Mouse (Mus musculus) CH12.LX (cell line): ENCODE data around the gene Gm20388. TPM values are rescaled to one million over a fixed set of nuclear protein-coding genes. Genes with fewer than 3 reads are reported as not detected.

ENCODE experiments used
- DNase-seq: peaks from one replicate; pipeline ENCODE4 v3.0.0-alpha.2; 2013; ENCODE audit errors: extremely low read depth
- H3K27ac ChIP-seq: 2 replicates; pipeline ENCODE4 v1.5.1; 2012; ENCODE audit warnings: low read depth, mild to moderate bottlenecking, control low read depth, moderate library complexity; ENCODE audit not compliant: insufficient read depth
- H3K27me3 ChIP-seq: replicated peaks from 2 replicates; pipeline ENCODE3; 2012; ENCODE audit warnings: inconsistent platforms
- H3K36me3 ChIP-seq, 2 experiments: replicated peaks in 1 of 2; 2 replicates each; pipeline versions ENCODE3 to v1.6.1; 2012; ENCODE audit warnings: inconsistent platforms in 1 of 2, low read length in 1 of 2, mild to moderate bottlenecking in 1 of 2, mixed read lengths in 1 of 2, moderate library complexity in 1 of 2; ENCODE audit not compliant: control insufficient read depth in 1 of 2, insufficient read depth in 1 of 2
- H3K4me1 ChIP-seq, 2 experiments: 2 replicates each; pipeline ENCODE4 v1.6.1; 2012; ENCODE audit warnings: inconsistent platforms in 1 of 2, moderate library complexity in 1 of 2; ENCODE audit not compliant: insufficient read depth in 2 of 2, control insufficient read depth in 1 of 2
- H3K4me2 ChIP-seq: 2 replicates; pipeline ENCODE4 v1.6.1; 2012; ENCODE audit warnings: low read depth, mild to moderate bottlenecking, control low read depth; ENCODE audit not compliant: poor library complexity, insufficient read depth, severe bottlenecking
- H3K4me3 ChIP-seq, 3 experiments: fragments of 150-350 bp in 1 of 3; sonication (generic) in 1 of 3; replicated peaks in 1 of 3; 2 replicates each; pipeline versions ENCODE3 to v1.5.1; 2011 to 2012; ENCODE audit warnings: low read depth in 2 of 3, low read length in 2 of 3, mild to moderate bottlenecking in 2 of 3, moderate library complexity in 2 of 3, control low read depth in 1 of 3, improper control_type of control experiment in 1 of 3, inconsistent platforms in 1 of 3, mixed read lengths in 1 of 3; ENCODE audit not compliant: poor library complexity in 1 of 3
- H3K79me2 ChIP-seq: replicated peaks from 2 replicates; pipeline ENCODE4 v1.6.1; 2012; ENCODE audit warnings: mild to moderate bottlenecking, moderate library complexity; ENCODE audit not compliant: control insufficient read depth, poor library complexity, insufficient read depth, severe bottlenecking; ENCODE audit errors: extremely low read depth
- H3K9ac ChIP-seq: 2 replicates; pipeline ENCODE4 v1.6.1; 2012; ENCODE audit warnings: low read depth, mild to moderate bottlenecking, control low read depth, moderate library complexity; ENCODE audit not compliant: insufficient read depth
- H3K9me3 ChIP-seq: replicated peaks from 2 replicates; pipeline ENCODE3; 2012; ENCODE audit warnings: low read length, inconsistent platforms, mixed read lengths
- BHLHE40 ChIP-seq: IDR thresholded peaks from 2 replicates; pipeline ENCODE4 v1.6.1; 2011; ENCODE audit warnings: mild to moderate bottlenecking, low read depth, low read length, improper control_type of control experiment
- CHD1 ChIP-seq: IDR thresholded peaks from 2 replicates; pipeline ENCODE4 v1.6.1; 2012; ENCODE audit warnings: low read depth, low read length, improper control_type of control experiment, inconsistent platforms
- CHD2 ChIP-seq: IDR thresholded peaks from 2 replicates; pipeline ENCODE4 v1.6.1; 2011; ENCODE audit warnings: low read length, improper control_type of control experiment
- CTCF ChIP-seq, 2 experiments: IDR thresholded peaks in 1 of 2; conservative IDR thresholded peaks in 1 of 2; 2 replicates each; pipeline ENCODE4 v1.5.1; 2011 to 2012; ENCODE audit warnings: low read depth in 2 of 2, low read length in 2 of 2, improper control_type of control experiment in 1 of 2, inconsistent platforms in 1 of 2, mild to moderate bottlenecking in 1 of 2, moderate library complexity in 1 of 2
- ELF1 ChIP-seq: IDR thresholded peaks from 2 replicates; pipeline ENCODE4 v1.6.1; 2014; ENCODE audit warnings: low read depth, mild to moderate bottlenecking, inconsistent platforms, low read length, improper control_type of control experiment
- EP300 ChIP-seq: IDR thresholded peaks from 2 replicates; pipeline ENCODE4 v1.6.1; 2011; ENCODE audit warnings: low read length, improper control_type of control experiment
- ETS1 ChIP-seq: conservative IDR thresholded peaks from 2 replicates; pipeline ENCODE4 v1.6.1; 2012; ENCODE audit warnings: low read depth, mild to moderate bottlenecking, inconsistent platforms, low read length, improper control_type of control experiment, moderate library complexity
- GABPA ChIP-seq: IDR thresholded peaks from 2 replicates; pipeline ENCODE4 v1.6.1; 2012; ENCODE audit warnings: low read depth, low read length, improper control_type of control experiment, inconsistent platforms; ENCODE audit not compliant: insufficient replicate concordance
- HCFC1 ChIP-seq: IDR thresholded peaks from 2 replicates; pipeline ENCODE4 v1.6.1; 2012; ENCODE audit warnings: low read depth, mild to moderate bottlenecking, inconsistent platforms, low read length, improper control_type of control experiment
- IRF4 ChIP-seq: IDR thresholded peaks from 2 replicates; pipeline ENCODE4 v1.6.1; 2014; ENCODE audit warnings: low read depth, mild to moderate bottlenecking, inconsistent platforms, low read length, improper control_type of control experiment
- JUN ChIP-seq: IDR thresholded peaks from 2 replicates; pipeline ENCODE4 v1.6.1; 2011; ENCODE audit warnings: low read depth, mild to moderate bottlenecking, low read length, improper control_type of control experiment, moderate library complexity; ENCODE audit not compliant: insufficient read depth
- JUND ChIP-seq: conservative IDR thresholded peaks from 2 replicates; pipeline ENCODE4 v1.6.1; 2011; ENCODE audit warnings: low read depth, low read length, improper control_type of control experiment
- KAT2A ChIP-seq: IDR thresholded peaks from 2 replicates; pipeline ENCODE4 v1.6.1; 2012; ENCODE audit warnings: low read length, improper control_type of control experiment, inconsistent platforms; ENCODE audit not compliant: insufficient replicate concordance
- MAX ChIP-seq: IDR thresholded peaks from 2 replicates; pipeline ENCODE4 v1.6.1; 2011; ENCODE audit warnings: low read length, improper control_type of control experiment
- MAZ ChIP-seq: IDR thresholded peaks from 2 replicates; pipeline ENCODE4 v1.6.1; 2012; ENCODE audit warnings: low read depth, mild to moderate bottlenecking, inconsistent platforms, low read length, improper control_type of control experiment, moderate library complexity
- MXI1 ChIP-seq: IDR thresholded peaks from 2 replicates; pipeline ENCODE4 v1.6.1; 2011; ENCODE audit warnings: mild to moderate bottlenecking, low read depth, low read length, improper control_type of control experiment
- MYC ChIP-seq: IDR thresholded peaks from 2 replicates; pipeline ENCODE4 v1.6.1; 2011; ENCODE audit warnings: low read depth, mild to moderate bottlenecking, improper control_type of control experiment, low read length
- NELFE ChIP-seq: IDR thresholded peaks from 2 replicates; pipeline ENCODE4 v1.6.1; 2011; ENCODE audit warnings: low read depth, low read length, improper control_type of control experiment
- NRF1 ChIP-seq: IDR thresholded peaks from 2 replicates; pipeline ENCODE4 v1.6.1; 2014; ENCODE audit warnings: low read depth, mild to moderate bottlenecking, inconsistent platforms, low read length, improper control_type of control experiment, moderate library complexity
- POLR2A ChIP-seq: IDR thresholded peaks from 2 replicates; pipeline ENCODE4 v1.6.1; 2011; ENCODE audit warnings: low read depth, mild to moderate bottlenecking, improper control_type of control experiment, low read length
- RCOR1 ChIP-seq: conservative IDR thresholded peaks from 2 replicates; pipeline ENCODE4 v1.6.1; 2012; ENCODE audit warnings: low read depth, mild to moderate bottlenecking, inconsistent platforms, low read length, improper control_type of control experiment
- SIN3A ChIP-seq: IDR thresholded peaks from 2 replicates; pipeline ENCODE4 v1.6.1; 2012; ENCODE audit warnings: low read length, improper control_type of control experiment, inconsistent platforms
- SMC3 ChIP-seq: IDR thresholded peaks from 2 replicates; pipeline ENCODE4 v1.6.1; 2011; ENCODE audit warnings: low read depth, low read length, improper control_type of control experiment
- TBP ChIP-seq: conservative IDR thresholded peaks from 2 replicates; pipeline ENCODE4 v1.6.1; 2011; ENCODE audit warnings: low read depth, low read length, improper control_type of control experiment
- TCF12 ChIP-seq: IDR thresholded peaks from 2 replicates; pipeline ENCODE4 v1.6.1; 2014; ENCODE audit warnings: low read depth, mild to moderate bottlenecking, inconsistent platforms, low read length, improper control_type of control experiment
- UBTF ChIP-seq: IDR thresholded peaks from 2 replicates; pipeline ENCODE4 v1.6.1; 2012; ENCODE audit warnings: low read depth, mild to moderate bottlenecking, inconsistent platforms, low read length, improper control_type of control experiment, moderate library complexity
- USF1 ChIP-seq: IDR thresholded peaks from 2 replicates; pipeline ENCODE4 v1.6.1; 2014; ENCODE audit warnings: low read depth, mild to moderate bottlenecking, inconsistent platforms, low read length, improper control_type of control experiment
- ZKSCAN1 ChIP-seq: IDR thresholded peaks from 2 replicates; pipeline ENCODE4 v1.6.1; 2012; ENCODE audit warnings: low read depth, inconsistent platforms, low read length, improper control_type of control experiment, borderline replicate concordance
- ZNF384 ChIP-seq: IDR thresholded peaks from 2 replicates; pipeline ENCODE4 v1.6.1; 2012; ENCODE audit warnings: low read depth, low read length, improper control_type of control experiment, inconsistent platforms
- dilution Hi-C: fragments of 300-500 bp; cut with MboI; formaldehyde crosslinking; loops from 2 replicates; pipeline ENCODE4 v1.14.3; 2020; ENCODE audit warnings: low sequenced_read_pairs; ENCODE audit not compliant: extremely low pct_unique_long_range_greater_than_20kb, extremely low pct_ligation_motif_present
- in situ Hi-C: fragments of 300-500 bp; cut with MboI; formaldehyde crosslinking; loops from 3 replicates; pipeline ENCODE4 v1.14.3; 2019; ENCODE audit warnings: low sequenced_read_pairs, low pct_ligation_motif_present, low pct_unique_long_range_greater_than_20kb, mixed read lengths
- polyA plus RNA-seq: library from polyadenylated mRNA; unstranded; fragments of >175 nt; gene quantifications from 2 replicates; pipeline ENCODE4 v1.2.1, GENCODE M21; 2012; ENCODE audit warnings: low read depth; ENCODE audit not compliant: insufficient read length
- total RNA-seq, 2 experiments: library from RNA; depleted of rRNA; stranded (reverse); fragments of 300-350 nt in 1 of 2; fragments of >200 nt in 1 of 2; gene quantifications; 2 replicates each; pipeline ENCODE4 v1.2.3; 2012 to 2014

Gm20388 gene
- total and polyA plus RNA-seq, 3 experiments, result 14.8 to 26.3 (median 22.2) TPM

DNA sequence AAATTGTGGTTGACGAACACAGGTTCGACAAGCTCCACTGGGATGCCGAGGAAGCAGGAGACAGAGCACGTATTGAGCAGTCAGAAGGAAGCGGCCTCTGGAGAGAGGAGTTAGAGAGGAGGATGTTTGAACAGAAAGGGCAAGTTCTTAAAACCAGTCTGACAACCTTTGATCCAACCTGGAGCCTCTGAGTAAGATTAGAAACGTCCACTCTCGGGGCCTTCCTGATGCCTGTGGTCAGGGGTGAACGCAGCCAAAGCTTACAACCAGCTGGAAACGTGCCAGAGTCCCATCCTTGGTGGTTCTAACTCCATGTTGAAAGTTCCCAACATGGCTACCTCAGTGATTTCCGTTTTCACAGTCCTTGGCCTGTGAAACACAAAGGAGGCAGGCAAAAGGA lies 4202.5 kb downstream of the Gm20388 start:
- Histone ChIP-seq H3K9ac (no peak overlapping the region), H3K4me2 (no peak overlapping the region), H3K9me3 (peaks cover 24% of the 10 kb centered on the region), H3K36me3 (no peaks in the 10 kb centered on the region), H3K4me3 (no peak overlapping the region), H3K27ac (no peak overlapping the region), H3K4me1 (peaks cover 0 to 5% of the 10 kb centered on the region in 2 experiments; a peak in 1 of 4 replicates), H3K79me2 (no peaks in the 10 kb centered on the region), H3K27me3 (no peaks in the 10 kb centered on the region)
- TF ChIP-seq UBTF (no peak), ZNF384 (no peak), SMC3 (no peak), IRF4 (no peak), GABPA (no peak), TBP (no peak)
- dilution Hi-C loops (no loop called here), in situ Hi-C loops (no loop called here)
- no peak for DNase-seq

DNA sequence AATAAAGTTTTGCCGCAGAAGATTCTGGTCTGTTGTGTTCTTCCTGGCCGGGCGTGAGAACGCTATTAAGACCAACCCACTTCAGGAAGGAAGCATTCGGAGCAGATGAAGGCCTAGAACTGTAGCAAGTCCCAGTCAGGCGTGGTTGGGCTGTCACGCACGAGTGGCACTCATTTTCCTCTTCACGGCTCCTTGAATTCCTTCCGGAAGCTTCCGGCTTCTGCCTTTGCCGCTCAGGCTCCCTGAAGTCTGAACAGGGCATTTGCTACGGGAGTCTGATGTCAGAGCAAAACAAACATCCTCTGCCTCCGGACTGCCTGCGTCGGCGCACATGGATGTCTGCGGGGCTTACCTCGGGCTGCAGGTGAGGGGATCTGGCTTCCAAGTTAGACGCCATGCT lies 4214.6 kb downstream of the Gm20388 start:
- H3K27me3 ChIP-seq, result no peaks in the 10 kb centered on the region
- H3K79me2 ChIP-seq, result no peaks in the 10 kb centered on the region
- dilution Hi-C loops, result no loop called here
- no peaks in the 10 kb centered on the region for H3K4me1 ChIP-seq
- H3K36me3 ChIP-seq, result no peaks in the 10 kb centered on the region
- peaks cover 13% of the 10 kb centered on the region for H3K9me3 ChIP-seq
- no peak overlapping the region for H3K9ac ChIP-seq
- in situ Hi-C loops, result no loop called here
- DNase-seq, result no peak
- H3K27ac ChIP-seq, result no peak overlapping the region
- no peak overlapping the region for H3K4me2 ChIP-seq
- no peak overlapping the region for H3K4me3 ChIP-seq
- TF ChIP-seq BHLHE40, result no peak
- TF ChIP-seq USF1, result no peak
- no peak for TF ChIP-seq MAZ
- no peak for TF ChIP-seq POLR2A
- TF ChIP-seq EP300, result no peak
- TF ChIP-seq CHD2, result no peak
- no peak for TF ChIP-seq NELFE
- TF ChIP-seq KAT2A, result no peak
- TF ChIP-seq ELF1, result no peak
- no peak for TF ChIP-seq CHD1
- TF ChIP-seq MXI1, result no peak

DNA sequence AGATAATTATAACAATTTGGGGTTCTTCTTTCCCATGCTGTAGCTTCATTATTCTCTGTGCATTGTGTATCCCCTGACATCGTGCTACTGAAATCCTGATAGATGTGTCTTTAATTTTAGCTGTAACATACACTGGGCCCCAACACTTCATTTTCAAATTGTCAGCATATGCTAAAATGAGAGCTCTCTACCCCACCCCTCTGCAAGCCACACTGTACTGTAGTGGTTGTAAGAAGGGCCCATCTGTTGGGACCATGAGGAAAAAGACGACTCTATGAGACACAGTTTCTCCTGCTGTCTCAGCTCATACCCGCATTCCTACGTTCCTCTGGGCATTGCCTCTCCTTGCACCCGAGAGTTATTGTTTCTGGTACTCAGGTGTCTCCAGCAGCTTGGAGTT lies 4226.6 kb downstream of the Gm20388 start:
- in situ Hi-C loops, result no loop called here
- Histone ChIP-seq H3K36me3 (no peaks in the 10 kb centered on the region), H3K79me2 (no peaks in the 10 kb centered on the region), H3K9ac (no peak overlapping the region), H3K9me3 (no peaks in the 10 kb centered on the region), H3K4me2 (no peak overlapping the region), H3K4me3 (no peak overlapping the region), H3K27ac (no peak overlapping the region), H3K27me3 (no peaks in the 10 kb centered on the region), H3K4me1 (peaks cover 0 to 4% of the 10 kb centered on the region in 2 experiments; a peak in 1 of 4 replicates)
- dilution Hi-C loops, result no loop called here
- no peak for DNase-seq
- no peak for TF ChIP-seq ELF1
- TF ChIP-seq TCF12, result no peak
- TF ChIP-seq BHLHE40, result no peak
- TF ChIP-seq ETS1, result no peak
- no peak for TF ChIP-seq SIN3A
- no peak for TF ChIP-seq CHD1
- no peak for TF ChIP-seq EP300
- no peak for TF ChIP-seq HCFC1
- TF ChIP-seq CTCF (conservative IDR thresholded peaks at IDR 0.05 in 1 of 2, IDR thresholded peaks at IDR 0.05 in 1 of 2; ENCODE audit: low read depth in 2 of 2, low read length in 2 of 2), result no peak
- no peak for TF ChIP-seq JUND
- no peak for TF ChIP-seq MYC
- no peak for TF ChIP-seq NRF1
- no peak for TF ChIP-seq RCOR1
- no peak for TF ChIP-seq CHD2
- no peak for TF ChIP-seq GABPA
- no peak for TF ChIP-seq ZKSCAN1
- no peak for TF ChIP-seq MAX
- no peak for TF ChIP-seq JUN
